7 mouse cellular contexts compared by ENCODE assay signal in the genomic region with DNA sequence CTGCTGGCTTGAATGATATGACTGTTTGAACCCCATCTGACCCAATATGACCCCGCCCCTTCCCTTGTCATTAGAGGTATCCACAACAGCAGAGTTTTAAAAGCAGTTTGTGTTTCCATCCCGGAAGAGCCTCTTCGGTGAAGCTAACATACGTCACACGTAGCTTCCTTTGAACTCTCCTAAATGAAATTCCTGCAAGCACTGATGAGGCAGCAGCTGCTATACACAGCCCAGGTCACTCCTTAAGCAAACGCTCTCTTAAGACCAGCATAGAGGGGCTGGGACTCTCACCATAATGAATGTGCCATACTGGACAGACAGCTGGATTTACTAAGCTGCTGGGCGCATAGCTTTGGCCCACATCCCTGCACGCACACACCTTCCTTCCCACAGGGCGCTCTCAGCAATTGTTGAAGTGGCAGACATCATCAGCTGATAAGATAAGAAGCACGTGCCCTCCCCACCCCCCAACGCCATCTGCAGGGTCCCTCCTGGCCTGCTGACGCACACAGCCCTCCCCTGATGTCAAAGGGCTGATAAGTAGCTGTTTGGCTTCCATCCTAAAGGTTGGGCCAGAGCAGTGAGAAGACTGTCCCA.
DNase-seq lines count a peak whose midpoint lies in the region; ATAC-seq and TF ChIP-seq lines count a peak whose summit lies in the region.

No protein-coding gene starts in this region.

- H3K27me3 ChIP-seq in heart, embryonic 12.5 days (replicated peaks) = peaks cover 11% of the 10 kb centered on the region; the same call in 1 of the 2 replicates
- no peaks in the 10 kb centered on the region for H3K27me3 ChIP-seq in kidney, embryonic 15.5 days
- no peaks in the 10 kb centered on the region for H3K27me3 ChIP-seq in midbrain, embryonic 16.5 days (ENCODE audit: control insufficient read depth, insufficient read depth, low read depth, low read length)

- no peak overlapping the region for H3K9ac ChIP-seq in heart, embryonic 12.5 days
- H3K9ac ChIP-seq in kidney, embryonic 15.5 days = no peak overlapping the region
- no peak overlapping the region for H3K9ac ChIP-seq in midbrain, embryonic 16.5 days (ENCODE audit: low read depth, low read length)

- H3K4me2 ChIP-seq in heart, embryonic 12.5 days = peak overlapping the region; percentile 52
- H3K4me2 ChIP-seq in kidney, embryonic 15.5 days = 0 out of 2 replicates have a peak overlapping the region, but pooled peaks have one; percentile 5
- no peak overlapping the region for H3K4me2 ChIP-seq in midbrain, embryonic 16.5 days (ENCODE audit: low read length)

- WGBS in heart, embryonic 12.5 days = 11% methylated on average over 12 of the region's 12 CpGs
- 32% methylated on average over 12 of the region's 12 CpGs for WGBS in kidney, embryonic 15.5 days
- 44% methylated on average over 12 of the region's 12 CpGs for WGBS in midbrain, embryonic 16.5 days

- no peaks in the 10 kb centered on the region for H3K36me3 ChIP-seq in heart, embryonic 12.5 days
- no peaks in the 10 kb centered on the region for H3K36me3 ChIP-seq in kidney, embryonic 15.5 days
- no peaks in the 10 kb centered on the region for H3K36me3 ChIP-seq in midbrain, embryonic 16.5 days (ENCODE audit: control insufficient read depth, insufficient read depth, low read length)

- H3K9me3 ChIP-seq in heart, embryonic 12.5 days (replicated peaks) = no peaks in the 10 kb centered on the region
- no peaks in the 10 kb centered on the region for H3K9me3 ChIP-seq in kidney, embryonic 15.5 days (replicated peaks)
- no peaks in the 10 kb centered on the region for H3K9me3 ChIP-seq in midbrain, embryonic 16.5 days (replicated peaks; ENCODE audit: control insufficient read depth, low read length, poor library complexity, severe bottlenecking)

- no peak for TF ChIP-seq CTCF in layer of hippocampus, adult 2 months (conservative IDR thresholded peaks at IDR 0.05)

- H3K4me3 ChIP-seq in heart, embryonic 12.5 days = no peak overlapping the region
- no peak overlapping the region for H3K4me3 ChIP-seq in kidney, embryonic 15.5 days (replicated peaks)
- no peak overlapping the region for H3K4me3 ChIP-seq in midbrain, embryonic 16.5 days (ENCODE audit: low read depth, low read length)
- no peak overlapping the region for H3K4me3 ChIP-seq in layer of hippocampus, adult 2 months

- peak; percentile 51 for DNase-seq in CD4-positive, CD25-positive, alpha-beta regulatory T cell, adult 2 months (ENCODE audit: low read depth, low spot score)
- peak; percentile 23 for DNase-seq in T-cell, adult 2 months (ENCODE audit: low spot score)
- DNase-seq in spleen, adult 18-20 months = no peak
- DNase-seq in layer of hippocampus, adult 2 months (ENCODE audit: low spot score in 2 of 2) = no peak

- H3K27ac ChIP-seq in heart, embryonic 12.5 days (ENCODE audit: poor library complexity, severe bottlenecking) = no peak overlapping the region
- no peak overlapping the region for H3K27ac ChIP-seq in kidney, embryonic 15.5 days
- H3K27ac ChIP-seq in midbrain, embryonic 16.5 days (ENCODE audit: low read length) = no peak overlapping the region
- H3K27ac ChIP-seq in layer of hippocampus, adult 2 months = no peak overlapping the region

- ATAC-seq in heart, embryonic 12.5 days (ENCODE audit: insufficient number of reproducible peaks, low FRiP score) = peak; percentile 55; the same call in 1 of the 2 replicates
- no peak; the same call in 1 of the 2 replicates for ATAC-seq in kidney, embryonic 15.5 days (replicated peaks; ENCODE audit: low FRiP score)
- 0 out of 2 replicates have a peak, but pooled peaks have one; percentile 40 for ATAC-seq in midbrain, embryonic 16.5 days

- peaks cover 16% of the 10 kb centered on the region for H3K4me1 ChIP-seq in heart, embryonic 12.5 days (replicated peaks)
- H3K4me1 ChIP-seq in kidney, embryonic 15.5 days = peaks cover 29% of the 10 kb centered on the region
- H3K4me1 ChIP-seq in midbrain, embryonic 16.5 days (ENCODE audit: control insufficient read depth, insufficient read depth, low read length) = peaks cover 8% of the 10 kb centered on the region

Comparison
In these comparisons a context has a peak if more than half of its experiments do, and no peak if none do; other contexts are left out.
1. DNase-seq: peak in CD4-positive, CD25-positive, alpha-beta regulatory T cell, adult 2 months (single experiment) and T-cell, adult 2 months (single experiment); none in spleen, adult 18-20 months (0 of 2) and layer of hippocampus, adult 2 months (0 of 2).